Mouse (Mus musculus) heart, embryonic 16.5 days (tissue): ENCODE measurements around the gene Hist1h2ak. TPM values are rescaled to one million over a fixed set of nuclear protein-coding genes. Genes with fewer than 3 reads are reported as not detected.
"Not testable (repeated sequence)": the region's sequence is repeated elsewhere in the genome, so short reads cannot be mapped to it uniquely, and the experiment has no call there.

Experiments used
- ATAC-seq: fragments of 200-750 bp; cut with Nextera tagmentation; replicated peaks from 2 replicates; pipeline ENCODE4 v1.8.0; 2017; ENCODE audit warnings: moderate number of reproducible peaks; ENCODE audit not compliant: insufficient read depth, low FRiP score; ENCODE audit errors: extremely low read depth
- H3K27ac ChIP-seq: fragments of 300-500 bp; sonication (generic); 2 replicates; pipeline ENCODE4 v1.5.1; 2014; ENCODE audit warnings: mild to moderate bottlenecking, low read length, control low read depth, moderate library complexity
- H3K27me3 ChIP-seq: fragments of 300-500 bp; sonication (generic); 2 replicates; pipeline ENCODE4 v1.6.1; 2014; ENCODE audit warnings: low read length, mixed read lengths; ENCODE audit not compliant: control insufficient read depth, insufficient read depth
- H3K36me3 ChIP-seq: fragments of 300-500 bp; sonication (generic); 2 replicates; pipeline ENCODE4 v1.6.1; 2014; ENCODE audit not compliant: control insufficient read depth, insufficient read depth
- H3K4me1 ChIP-seq: fragments of 300-500 bp; sonication (generic); 2 replicates; pipeline ENCODE4 v1.6.1; 2014; ENCODE audit warnings: low read length, mixed read lengths; ENCODE audit not compliant: control insufficient read depth, insufficient read depth
- H3K4me2 ChIP-seq: fragments of 300-500 bp; sonication (generic); 2 replicates; pipeline ENCODE4 v1.6.1; 2014; ENCODE audit warnings: low read depth, mild to moderate bottlenecking, control low read depth, low read length
- H3K4me3 ChIP-seq: fragments of 300-500 bp; sonication (generic); 2 replicates; pipeline ENCODE4 v1.5.1; 2014; ENCODE audit warnings: mild to moderate bottlenecking, control low read depth, low read length
- H3K9ac ChIP-seq: fragments of 300-500 bp; sonication (generic); 2 replicates; pipeline ENCODE4 v1.6.1; 2014; ENCODE audit warnings: low read length, control low read depth
- H3K9me3 ChIP-seq: fragments of 300-500 bp; sonication (generic); replicated peaks from 2 replicates; pipeline ENCODE4 v1.6.1; 2016; ENCODE audit warnings: low read length; ENCODE audit not compliant: control insufficient read depth
- WGBS: fragments of 180-500 bp; shearing (Covaris S2); extraction: QIAGEN DNeasy Blood & Tissue Kit; methylation state at CpG from one replicate; pipeline ENCODE4 v1.1.7; 2014; 5-methylcytosine and 5-hydroxymethylcytosine counted together
- polyA plus RNA-seq: library from polyadenylated mRNA; unstranded; fragments of >200 nt; fragmentation: Nextera tagmentation; extraction: Ambion mirVana; gene quantifications from 2 replicates; pipeline ENCODE4 v1.2.1, GENCODE M21; 2015

Hist1h2ak gene
- polyA plus RNA-seq, 1 experiment from 2014 or later: 9.3 TPM

- no peaks in the 10 kb centered on the region for H3K9me3 ChIP-seq
- ATAC-seq: no peak
- H3K27ac ChIP-seq: peak overlapping the region; percentile 76; the same call in 1 of the 2 replicates
- H3K9ac ChIP-seq: no peak overlapping the region
- H3K4me3 ChIP-seq: no peak overlapping the region
- peaks cover 14% of the 10 kb centered on the region for H3K4me1 ChIP-seq
- WGBS: 41% methylated on average over 5 of the region's 5 CpGs
- H3K36me3 ChIP-seq: no peaks in the 10 kb centered on the region
- no peaks in the 10 kb centered on the region for H3K27me3 ChIP-seq
- H3K4me2 ChIP-seq: peak overlapping the region; percentile 65; the same call in 1 of the 2 replicates
Measured at GRCm38 (mm10) chr13:21722993-21723836, 30.4 kb downstream of the Hist1h2ak start.

GRCm38 (mm10) chr13:21722373-21722925, 31.2 kb downstream of the Hist1h2ak start:
- Histone ChIP-seq H3K4me2 (peak overlapping the region; percentile 65), H3K4me3 (peak overlapping the region; percentile 49), H3K4me1 (peaks cover 17% of the 10 kb centered on the region), H3K27me3 (no peaks in the 10 kb centered on the region), H3K9me3 (no peaks in the 10 kb centered on the region), H3K9ac (peak overlapping the region; percentile 37), H3K36me3 (no peaks in the 10 kb centered on the region), H3K27ac (peak overlapping the region; percentile 76)
- 3% methylated on average over 11 of the region's 11 CpGs for WGBS
- peak; percentile 9; the same call in 1 of the 2 replicates for ATAC-seq

GRCm38 (mm10) chr13:21721757-21722372, 31.8 kb downstream of the Hist1h2ak start, which contains the start of gene Hist1h2bm:
Gene Hist1h2bm (plus strand): TSS chr13:21722044.
- Histone ChIP-seq H3K4me1 (peaks cover 20% of the 10 kb centered on the region), H3K4me2 (peak within 1 kb of the TSS; percentile 65), H3K9ac (peak within 1 kb of the TSS; percentile 42), H3K4me3 (peak within 1 kb of the TSS; percentile 49), H3K27ac (peak within 1 kb of the TSS; percentile 76)
- 1% methylated on average over 37 of the region's 37 CpGs for WGBS
- H3K9me3 ChIP-seq, H3K27me3 ChIP-seq, H3K36me3 ChIP-seq: not testable (repeated sequence)
- peak; percentile 95 for ATAC-seq

- H3K4me1 ChIP-seq: peaks cover 21% of the 10 kb centered on the region
- H3K9ac ChIP-seq: peak overlapping the region; percentile 42
- H3K9me3 ChIP-seq, H3K36me3 ChIP-seq, H3K27me3 ChIP-seq: not testable (repeated sequence)
- peak; percentile 3; the same call in 1 of the 2 replicates for ATAC-seq
- H3K27ac ChIP-seq: peak overlapping the region; percentile 75
- 4% methylated on average over 21 of the region's 44 CpGs for WGBS
- peak overlapping the region; percentile 65 for H3K4me2 ChIP-seq
- H3K4me3 ChIP-seq: peak overlapping the region; percentile 49
Measured at GRCm38 (mm10) chr13:21721107-21721756, 32.4 kb downstream of the Hist1h2ak start.

GRCm38 (mm10) chr13:21718381-21719080, 35.1 kb downstream of the Hist1h2ak start:
- H3K9ac ChIP-seq: peak overlapping the region; percentile 74
- peak overlapping the region; percentile 69 for H3K27ac ChIP-seq
- no peaks in the 10 kb centered on the region for H3K9me3 ChIP-seq
- peaks cover 29% of the 10 kb centered on the region for H3K4me1 ChIP-seq
- 65% methylated on average over 4 of the region's 4 CpGs for WGBS
- H3K27me3 ChIP-seq: no peaks in the 10 kb centered on the region
- peak overlapping the region; percentile 54 for H3K4me3 ChIP-seq
- peak overlapping the region; percentile 75 for H3K4me2 ChIP-seq
- ATAC-seq: no peak
- H3K36me3 ChIP-seq: no peaks in the 10 kb centered on the region

GRCm38 (mm10) chr13:21717397-21718357, 36.0 kb downstream of the Hist1h2ak start, which contains the start of gene Hist1h3h:
Gene Hist1h3h (plus strand): TSS chr13:21717659.
- 3% methylated on average over 24 of the region's 56 CpGs for WGBS
- ATAC-seq: peak; percentile 32
- Histone ChIP-seq H3K4me2 (peak within 1 kb of the TSS; percentile 91), H3K4me1 (peaks cover 26% of the 10 kb centered on the region), H3K4me3 (peak within 1 kb of the TSS; percentile 54), H3K27ac (peak within 1 kb of the TSS; percentile 86), H3K9ac (peak within 1 kb of the TSS; percentile 74)
- not testable (repeated sequence) for H3K27me3 ChIP-seq, H3K36me3 ChIP-seq, H3K9me3 ChIP-seq

- H3K4me1 ChIP-seq: peaks cover 21% of the 10 kb centered on the region
- H3K27me3 ChIP-seq, H3K9me3 ChIP-seq, H3K36me3 ChIP-seq: not testable (repeated sequence)
- H3K4me3 ChIP-seq: peak overlapping the region; percentile 51
- peak; percentile 10; the same call in 1 of the 2 replicates for ATAC-seq
- 0% methylated on average over 10 of the region's 38 CpGs for WGBS
- H3K27ac ChIP-seq: peak overlapping the region; percentile 86
- H3K9ac ChIP-seq: peak overlapping the region; percentile 60
- H3K4me2 ChIP-seq: peak overlapping the region; percentile 91
Measured at GRCm38 (mm10) chr13:21716540-21717391, 36.9 kb downstream of the Hist1h2ak start.
